ENCODE assay signal across 24 mouse cellular contexts in genomic region chr13:13777052-13777451, GRCm38 (mm10). TPM values are rescaled to one million over a fixed set of nuclear protein-coding genes. Genes with fewer than 3 reads are reported as not detected.
DNase-seq lines count a peak whose midpoint lies in the region; ATAC-seq lines count a peak whose summit lies in the region.
"Had no signal": no experiment of that assay in that cellular context is flagged by ENCODE, and none has a peak within 500 bp of the region (broad histone marks: within the 10 kb centered on the region; RNA-seq: fewer than 3 reads in every experiment).

No protein-coding gene starts in this region.

- H3K4me2 ChIP-seq in heart, embryonic 12.5 days: no peak overlapping the region
- H3K4me2 ChIP-seq in forebrain, embryonic 15.5 days (replicated peaks): no peak overlapping the region
- H3K4me2 ChIP-seq: embryonic facial prominence, embryonic 12.5 days; embryonic facial prominence, embryonic 15.5 days; hindbrain, embryonic 13.5 days; intestine, embryonic 15.5 days had no signal

- H3K4me1 ChIP-seq in heart, embryonic 12.5 days (replicated peaks): peaks cover 23% of the 10 kb centered on the region
- H3K4me1 ChIP-seq in forebrain, embryonic 15.5 days: peaks cover 3% of the 10 kb centered on the region; the same call in 1 of the 2 replicates
- H3K4me1 ChIP-seq: embryonic facial prominence, embryonic 15.5 days; hindbrain, embryonic 10.5 days; intestine, embryonic 15.5 days had no signal

- H3K4me3 ChIP-seq in heart, embryonic 12.5 days: no peak overlapping the region
- no peak overlapping the region for H3K4me3 ChIP-seq in forebrain, embryonic 15.5 days
- H3K4me3 ChIP-seq: embryonic facial prominence, embryonic 12.5 days; embryonic facial prominence, embryonic 15.5 days; hindbrain, embryonic 10.5 days; hindbrain, embryonic 13.5 days; intestine, embryonic 15.5 days had no signal

- peaks cover 8% of the 10 kb centered on the region for H3K27me3 ChIP-seq in heart, embryonic 12.5 days (replicated peaks)
- 0 out of 2 replicates have a peak, but pooled peaks cover 2% of the 10 kb centered on the region for H3K27me3 ChIP-seq in forebrain, embryonic 15.5 days
- H3K27me3 ChIP-seq: embryonic facial prominence, embryonic 12.5 days had no signal

- no peak for DNase-seq in cerebellum, adult 9-11 months
- no peak for DNase-seq in heart, adult 8-10 months (ENCODE audit: low spot score)
- DNase-seq in urinary bladder, postnatal 14 days (ENCODE audit: low spot score): peak; percentile 1
- DNase-seq in urinary bladder, adult 18-20 months (ENCODE audit: low spot score in 2 of 2): no peak
- DNase-seq: adrenal gland, adult 8-10 months; adrenal gland, postnatal 25 days; cerebellum, adult 18-20 months; cerebellum, adult 9-10 months; cerebellum, postnatal 25 days; gastrocnemius, postnatal 25 days; heart, postnatal 36 days had no signal

- H3K36me3 ChIP-seq in heart, embryonic 12.5 days: peaks cover 12% of the 10 kb centered on the region; the same call in 1 of the 2 replicates
- H3K36me3 ChIP-seq in forebrain, embryonic 15.5 days: peaks cover 11% of the 10 kb centered on the region; the same call in 1 of the 2 replicates
- H3K36me3 ChIP-seq: intestine, embryonic 15.5 days had no signal

- WGBS in heart, embryonic 12.5 days: 85% methylated on average over 11 of the region's 11 CpGs
- WGBS in forebrain, embryonic 15.5 days: 89% methylated on average over 11 of the region's 11 CpGs

- ATAC-seq in cerebellum, adult (ENCODE audit: insufficient number of reproducible peaks, low FRiP score, low TSS enrichment): 0 out of 2 replicates have a peak, but pooled peaks have one; percentile 45
- ATAC-seq in heart, embryonic 12.5 days (ENCODE audit: insufficient number of reproducible peaks, low FRiP score): peak; percentile 53; the same call in 1 of the 2 replicates
- no peak for ATAC-seq in forebrain, embryonic 15.5 days (replicated peaks)
- ATAC-seq: activated CD4-positive, CD25-positive, alpha-beta regulatory T cell, adult 4 months; forebrain, embryonic 14.5 days; hindbrain, embryonic 16.5 days; intestine, embryonic 15.5 days had no signal

- H3K27ac ChIP-seq in heart, embryonic 12.5 days (ENCODE audit: poor library complexity, severe bottlenecking): no peak overlapping the region
- H3K27ac ChIP-seq in forebrain, embryonic 15.5 days (replicated peaks): no peak overlapping the region
- H3K27ac ChIP-seq: embryonic facial prominence, embryonic 12.5 days; embryonic facial prominence, embryonic 15.5 days; hindbrain, embryonic 10.5 days; hindbrain, embryonic 13.5 days; intestine, embryonic 15.5 days had no signal

- no peak overlapping the region for H3K9ac ChIP-seq in heart, embryonic 12.5 days
- no peak overlapping the region for H3K9ac ChIP-seq in forebrain, embryonic 15.5 days (replicated peaks)
- H3K9ac ChIP-seq: embryonic facial prominence, embryonic 12.5 days; embryonic facial prominence, embryonic 15.5 days; hindbrain, embryonic 13.5 days; intestine, embryonic 15.5 days had no signal

- H3K9me3 ChIP-seq in heart, embryonic 12.5 days (replicated peaks): no peaks in the 10 kb centered on the region
- no peaks in the 10 kb centered on the region for H3K9me3 ChIP-seq in forebrain, embryonic 15.5 days
- H3K9me3 ChIP-seq: embryonic facial prominence, embryonic 12.5 days; embryonic facial prominence, embryonic 15.5 days; hindbrain, embryonic 10.5 days; hindbrain, embryonic 13.5 days; intestine, embryonic 15.5 days had no signal

RNA-seq across cellular contexts. Expression of gene Gng4, which starts 6.8 kb away (rescaled TPM):
- 0.41 and 0.44 TPM in 2 replicates for polyA plus RNA-seq in heart, embryonic 12.5 days (2016; fragmentation: Nextera tagmentation; extraction: Ambion mirVana)
- under 1 TPM; 0.22 to 0.41 (median 0.31) TPM for total RNA-seq in heart, adult 8-10 months (2022)
- polyA plus RNA-seq in forebrain, embryonic 15.5 days (2015; fragmentation: Nextera tagmentation; extraction: Ambion mirVana): 21.9 and 24.4 TPM in 2 replicates
- total RNA-seq: common myeloid progenitor, adult 5-6 weeks; MEL had no signal

Comparison
In these comparisons a context has a peak if more than half of its experiments do, and no peak if none do; other contexts are left out.
1. RNA of gene Gng4, which starts 6.8 kb away (polyA plus RNA-seq): 21.9 to 24.4 TPM in forebrain, embryonic 15.5 days; 0.41 to 0.44 TPM in heart, embryonic 12.5 days; every median in the first group is over 10 times any median in the second.